Mouse (Mus musculus) ES-Bruce4 (cell line): ENCODE measurements around the gene Fbxo6.

ENCODE experiments used
- CTCF ChIP-seq: IDR thresholded peaks from one replicate; pipeline ENCODE4 v1.8.1; 2011; ENCODE audit warnings: low read depth, low read length
- EP300 ChIP-seq: IDR thresholded peaks from 2 replicates; pipeline ENCODE4 v1.6.1; 2011; ENCODE audit warnings: low read depth, low read length; ENCODE audit not compliant: insufficient read depth

DNA sequence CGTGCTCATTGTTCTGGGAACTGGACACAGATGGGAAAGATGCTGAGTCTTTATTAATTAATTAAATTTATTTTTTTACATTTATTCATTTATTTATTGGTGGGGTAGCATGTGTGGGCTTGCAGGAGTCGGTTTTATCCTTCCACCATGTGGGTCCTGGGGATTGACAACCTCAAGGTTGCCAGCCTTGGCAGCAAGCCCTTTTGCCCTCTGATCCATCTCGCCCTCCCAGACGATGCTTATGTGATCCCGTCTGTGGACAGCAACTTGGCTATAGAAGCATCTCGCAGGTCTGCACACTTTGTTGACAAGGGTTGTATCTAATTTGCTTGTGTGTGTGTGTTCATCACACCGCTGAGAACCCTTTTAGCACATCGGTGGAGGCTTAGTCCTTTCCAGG, 14.4 kb downstream of the Fbxo6 start:
- TF ChIP-seq EP300 (no peak), CTCF (no peak)
